ENCODE assay signal across 16 mouse cellular contexts in the genomic region with DNA sequence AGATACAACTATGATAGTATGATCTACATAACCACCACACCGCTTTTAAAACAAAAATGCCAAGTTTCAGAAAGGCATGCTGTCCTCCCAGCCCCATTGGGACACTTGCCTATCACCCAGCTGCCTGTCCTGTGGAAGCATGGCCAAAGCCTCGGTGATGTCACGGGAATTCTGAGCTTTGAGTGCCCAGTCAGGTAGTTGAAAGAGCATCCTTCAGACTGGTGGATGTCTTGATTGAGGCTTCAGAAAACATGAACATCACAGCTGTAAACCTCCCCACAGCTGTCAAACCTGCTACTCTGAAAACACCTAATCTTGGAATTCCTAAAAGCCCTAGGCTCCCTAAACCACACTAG. TPM values are rescaled to one million over a fixed set of nuclear protein-coding genes. Genes with fewer than 3 reads are reported as not detected.
A peak's percentile ranks its signal among the peaks of the same experiment; 100 is the strongest.
DNase-seq lines count a peak whose midpoint lies in the region; ATAC-seq lines count a peak whose summit lies in the region.
"Had no signal": no experiment of that assay in that cellular context is flagged by ENCODE, and none has a peak within 500 bp of the region (broad histone marks: within the 10 kb centered on the region; RNA-seq: fewer than 3 reads in every experiment).

No protein-coding gene starts in this region.

- WGBS in heart, embryonic 12.5 days: 84% methylated on average over 3 of the region's 3 CpGs
- 93% methylated on average over 3 of the region's 3 CpGs for WGBS in liver, embryonic 13.5 days (ENCODE audit: insufficient replicate concordance)
- WGBS in liver, embryonic 11.5 days: 92% methylated on average over 3 of the region's 3 CpGs
- WGBS in intestine, embryonic 16.5 days: 95% methylated on average over 3 of the region's 3 CpGs
- WGBS in liver, embryonic 16.5 days (ENCODE audit: insufficient replicate concordance): 91% methylated on average over 3 of the region's 3 CpGs

- H3K27ac ChIP-seq in heart, embryonic 12.5 days (ENCODE audit: poor library complexity, severe bottlenecking): no peak overlapping the region
- peak overlapping the region; percentile 97 for H3K27ac ChIP-seq in liver, embryonic 13.5 days
- H3K27ac ChIP-seq in liver, embryonic 11.5 days (ENCODE audit: low read depth, low read length): no peak overlapping the region
- H3K27ac ChIP-seq in intestine, embryonic 16.5 days (ENCODE audit: low read length): no peak overlapping the region
- no peak overlapping the region for H3K27ac ChIP-seq in liver, embryonic 16.5 days (ENCODE audit: low read length)
- H3K27ac ChIP-seq: stomach, postnatal 0 days had no signal

- ATAC-seq in heart, embryonic 12.5 days (ENCODE audit: insufficient number of reproducible peaks, low FRiP score): no peak
- no peak for ATAC-seq in liver, embryonic 13.5 days (ENCODE audit: low read depth)
- no peak for ATAC-seq in liver, embryonic 11.5 days (replicated peaks; ENCODE audit: low FRiP score)
- no peak for ATAC-seq in intestine, embryonic 16.5 days
- ATAC-seq in liver, embryonic 16.5 days (ENCODE audit: low read depth): no peak

- no peak overlapping the region for H3K4me3 ChIP-seq in heart, embryonic 12.5 days
- H3K4me3 ChIP-seq in liver, embryonic 13.5 days (replicated peaks): 0 out of 2 replicates have a peak overlapping the region, but pooled peaks have one; percentile 92
- no peak overlapping the region for H3K4me3 ChIP-seq in liver, embryonic 11.5 days (ENCODE audit: low read depth, low read length)
- no peak overlapping the region for H3K4me3 ChIP-seq in intestine, embryonic 16.5 days (ENCODE audit: low read length)
- no peak overlapping the region for H3K4me3 ChIP-seq in liver, embryonic 16.5 days (ENCODE audit: low read depth, low read length)

- intact Hi-C loops in heart, postnatal 36 days (cut with DNase I): no loop called here

- peaks cover 45% of the 10 kb centered on the region for H3K36me3 ChIP-seq in heart, embryonic 12.5 days
- H3K36me3 ChIP-seq in liver, embryonic 13.5 days: peaks cover 50% of the 10 kb centered on the region
- peaks cover 32% of the 10 kb centered on the region for H3K36me3 ChIP-seq in liver, embryonic 11.5 days (ENCODE audit: control insufficient read depth, insufficient read depth, low read length)
- peaks cover 18% of the 10 kb centered on the region for H3K36me3 ChIP-seq in intestine, embryonic 16.5 days (ENCODE audit: control insufficient read depth, insufficient read depth, low read length)
- peaks cover 18% of the 10 kb centered on the region for H3K36me3 ChIP-seq in liver, embryonic 16.5 days (ENCODE audit: control insufficient read depth, insufficient read depth)

- no peak for DNase-seq in heart, postnatal 36 days
- DNase-seq in liver, embryonic 13.5 days: no peak
- no peak for DNase-seq in liver, embryonic 11.5 days (ENCODE audit: low spot score)
- no peak for DNase-seq in thymus, postnatal 14 days
- DNase-seq in thymus, postnatal 36 days: no peak
- DNase-seq: cerebellum, adult 2 months; gastrocnemius, postnatal 10 days; kidney, adult 11 months; layer of hippocampus, postnatal 36 days; midbrain, embryonic 14.5 days; right cerebral cortex, adult 18-20 months; thymus, postnatal 4 days had no signal

- H3K4me2 ChIP-seq in heart, embryonic 12.5 days: no peak overlapping the region; the same call in 1 of the 2 replicates
- H3K4me2 ChIP-seq in liver, embryonic 13.5 days: peak overlapping the region; percentile 97; the same call in 1 of the 2 replicates
- no peak overlapping the region for H3K4me2 ChIP-seq in liver, embryonic 11.5 days
- no peak overlapping the region for H3K4me2 ChIP-seq in intestine, embryonic 16.5 days (ENCODE audit: low read depth, low read length)
- no peak overlapping the region for H3K4me2 ChIP-seq in liver, embryonic 16.5 days (ENCODE audit: low read depth, low read length)

- no peaks in the 10 kb centered on the region for H3K9me3 ChIP-seq in heart, embryonic 12.5 days (replicated peaks)
- H3K9me3 ChIP-seq in liver, embryonic 13.5 days (replicated peaks): no peaks in the 10 kb centered on the region
- H3K9me3 ChIP-seq in liver, embryonic 11.5 days (ENCODE audit: control insufficient read depth, low read length): no peaks in the 10 kb centered on the region
- H3K9me3 ChIP-seq in intestine, embryonic 16.5 days (ENCODE audit: control insufficient read depth, low read length): no peaks in the 10 kb centered on the region
- H3K9me3 ChIP-seq in liver, embryonic 16.5 days (replicated peaks; ENCODE audit: control insufficient read depth, low read length): no peaks in the 10 kb centered on the region

- H3K27me3 ChIP-seq in heart, embryonic 12.5 days (replicated peaks): no peaks in the 10 kb centered on the region
- H3K27me3 ChIP-seq in liver, embryonic 13.5 days: peaks cover 11% of the 10 kb centered on the region
- H3K27me3 ChIP-seq in liver, embryonic 11.5 days (replicated peaks; ENCODE audit: control insufficient read depth, insufficient read depth, low read length): no peaks in the 10 kb centered on the region
- no peaks in the 10 kb centered on the region for H3K27me3 ChIP-seq in intestine, embryonic 16.5 days (replicated peaks; ENCODE audit: control insufficient read depth, insufficient read depth, low read length)
- H3K27me3 ChIP-seq in liver, embryonic 16.5 days (ENCODE audit: control insufficient read depth, insufficient read depth, low read depth, low read length): peaks cover 2% of the 10 kb centered on the region; the same call in 1 of the 2 replicates

- peak overlapping the region; percentile 97; the same call in 1 of the 2 replicates for H3K9ac ChIP-seq in heart, embryonic 12.5 days
- peak overlapping the region; percentile 96; the same call in 1 of the 2 replicates for H3K9ac ChIP-seq in liver, embryonic 13.5 days
- no peak overlapping the region for H3K9ac ChIP-seq in liver, embryonic 11.5 days (ENCODE audit: low read depth, low read length)
- H3K9ac ChIP-seq in intestine, embryonic 16.5 days (ENCODE audit: low read depth, low read length): 0 out of 2 replicates have a peak overlapping the region, but pooled peaks have one; percentile 27
- peak overlapping the region; percentile 1; the same call in 1 of the 2 replicates for H3K9ac ChIP-seq in liver, embryonic 16.5 days (ENCODE audit: low read depth, low read length)

- H3K4me1 ChIP-seq in heart, embryonic 12.5 days (replicated peaks): peaks cover 29% of the 10 kb centered on the region
- peaks cover 63% of the 10 kb centered on the region for H3K4me1 ChIP-seq in liver, embryonic 13.5 days (replicated peaks)
- peaks cover 25% of the 10 kb centered on the region for H3K4me1 ChIP-seq in liver, embryonic 11.5 days (replicated peaks; ENCODE audit: control insufficient read depth, insufficient read depth, low read length)
- H3K4me1 ChIP-seq in intestine, embryonic 16.5 days (ENCODE audit: control insufficient read depth, insufficient read depth, low read length): peaks cover 20% of the 10 kb centered on the region
- H3K4me1 ChIP-seq in liver, embryonic 16.5 days (ENCODE audit: control insufficient read depth, low read depth, low read length): peaks cover 45% of the 10 kb centered on the region

RNA-seq across cellular contexts. Expression of gene Scaf1, which starts 2.1 kb away (rescaled TPM):
- 37.0 and 41.2 TPM in 2 replicates for polyA plus RNA-seq in heart, embryonic 12.5 days (2016; fragmentation: Nextera tagmentation; extraction: Ambion mirVana)
- total RNA-seq in heart, postnatal 36 days (2021): 10 to 100 TPM; 48.0 to 48.1 TPM
- polyA plus RNA-seq in liver, embryonic 13.5 days (2015; fragmentation: Nextera tagmentation; extraction: Ambion mirVana): 10.4 and 11.8 TPM in 2 replicates
- 37.5 and 40.1 TPM in 2 replicates for polyA plus RNA-seq in liver, embryonic 11.5 days (2014; fragmentation: Nextera tagmentation; extraction: Ambion mirVana)
- polyA plus RNA-seq in intestine, embryonic 16.5 days (2015; fragmentation: Nextera tagmentation; extraction: Ambion mirVana): 20.1 and 23.2 TPM in 2 replicates
- 9.8 and 9.9 TPM in 2 replicates for polyA plus RNA-seq in liver, embryonic 16.5 days (2015; fragmentation: Nextera tagmentation; extraction: Ambion mirVana)

RNA-seq across cellular contexts. Expression of gene Rras, which starts 3.7 kb away (rescaled TPM):
- polyA plus RNA-seq in heart, embryonic 12.5 days (2016; fragmentation: Nextera tagmentation; extraction: Ambion mirVana): 79.3 and 79.4 TPM in 2 replicates
- 10 to 100 TPM; 45.1 to 53.3 TPM for total RNA-seq in heart, postnatal 36 days (2021)
- polyA plus RNA-seq in liver, embryonic 13.5 days (2015; fragmentation: Nextera tagmentation; extraction: Ambion mirVana): 14.4 and 15.0 TPM in 2 replicates
- polyA plus RNA-seq in liver, embryonic 11.5 days (2014; fragmentation: Nextera tagmentation; extraction: Ambion mirVana): 19.3 and 21.6 TPM in 2 replicates
- polyA plus RNA-seq in intestine, embryonic 16.5 days (2015; fragmentation: Nextera tagmentation; extraction: Ambion mirVana): 61.4 and 62.6 TPM in 2 replicates
- 20.9 and 23.2 TPM in 2 replicates for polyA plus RNA-seq in liver, embryonic 16.5 days (2015; fragmentation: Nextera tagmentation; extraction: Ambion mirVana)

RNA-seq across cellular contexts. Expression of gene Bcl2l12, which starts 15.6 kb away (rescaled TPM):
- 42.1 and 42.5 TPM in 2 replicates for polyA plus RNA-seq in heart, embryonic 12.5 days (2016; fragmentation: Nextera tagmentation; extraction: Ambion mirVana)
- 10 to 100 TPM; 10.2 to 11.2 TPM for total RNA-seq in heart, postnatal 36 days (2021)
- polyA plus RNA-seq in liver, embryonic 13.5 days (2015; fragmentation: Nextera tagmentation; extraction: Ambion mirVana): 18.2 and 20.1 TPM in 2 replicates
- polyA plus RNA-seq in liver, embryonic 11.5 days (2014; fragmentation: Nextera tagmentation; extraction: Ambion mirVana): 39.6 and 41.1 TPM in 2 replicates
- 33.0 and 36.9 TPM in 2 replicates for polyA plus RNA-seq in intestine, embryonic 16.5 days (2015; fragmentation: Nextera tagmentation; extraction: Ambion mirVana)
- polyA plus RNA-seq in liver, embryonic 16.5 days (2015; fragmentation: Nextera tagmentation; extraction: Ambion mirVana): 11.0 and 12.2 TPM in 2 replicates

RNA-seq across cellular contexts. Expression of gene Irf3, which starts 16.6 kb away (rescaled TPM):
- polyA plus RNA-seq in heart, embryonic 12.5 days (2016; fragmentation: Nextera tagmentation; extraction: Ambion mirVana): 59.5 and 60.8 TPM in 2 replicates
- 10 to 100 TPM; 27.3 to 31.7 TPM for total RNA-seq in heart, postnatal 36 days (2021)
- polyA plus RNA-seq in liver, embryonic 13.5 days (2015; fragmentation: Nextera tagmentation; extraction: Ambion mirVana): 41.0 and 42.4 TPM in 2 replicates
- polyA plus RNA-seq in liver, embryonic 11.5 days (2014; fragmentation: Nextera tagmentation; extraction: Ambion mirVana): 76.2 and 88.4 TPM in 2 replicates
- polyA plus RNA-seq in intestine, embryonic 16.5 days (2015; fragmentation: Nextera tagmentation; extraction: Ambion mirVana): 96.1 and 115 TPM in 2 replicates
- 39.8 and 43.2 TPM in 2 replicates for polyA plus RNA-seq in liver, embryonic 16.5 days (2015; fragmentation: Nextera tagmentation; extraction: Ambion mirVana)

RNA-seq across cellular contexts. Expression of gene Prmt1, which starts 27.7 kb away (rescaled TPM):
- 377 and 394 TPM in 2 replicates for polyA plus RNA-seq in heart, embryonic 12.5 days (2016; fragmentation: Nextera tagmentation; extraction: Ambion mirVana)
- total RNA-seq in heart, postnatal 36 days (2021): 100 to 1,000 TPM; 104 to 107 TPM
- polyA plus RNA-seq in liver, embryonic 13.5 days (2015; fragmentation: Nextera tagmentation; extraction: Ambion mirVana): 214 and 220 TPM in 2 replicates
- 175 and 186 TPM in 2 replicates for polyA plus RNA-seq in liver, embryonic 11.5 days (2014; fragmentation: Nextera tagmentation; extraction: Ambion mirVana)
- 363 and 439 TPM in 2 replicates for polyA plus RNA-seq in intestine, embryonic 16.5 days (2015; fragmentation: Nextera tagmentation; extraction: Ambion mirVana)
- polyA plus RNA-seq in liver, embryonic 16.5 days (2015; fragmentation: Nextera tagmentation; extraction: Ambion mirVana): 95.6 and 98.6 TPM in 2 replicates
